Mouse (Mus musculus): ENCODE data around the gene D130043K22Rik.

GRCm38 (mm10) chr13:24937108-24937838 lies 92.3 kb downstream of the D130043K22Rik start, which contains the start of gene Aldh5a1:
- TF ChIP-seq CTCF (IDR thresholded peaks at IDR 0.05; ENCODE audit: low read depth, low read length) (no peak), TAL1 (conservative IDR thresholded peaks at IDR 0.05; ENCODE audit: low read depth, low read length) (no peak), GATA2 (IDR thresholded peaks at IDR 0.05; ENCODE audit: borderline replicate concordance, low read depth, low read length) (no peak)
